Mouse (Mus musculus) cerebellum, adult 2 months (tissue): ENCODE results near the gene Otud7a.

Experiments used
- CTCF ChIP-seq: fragments of 200-500 bp; IDR thresholded peaks from 2 replicates; pipeline ENCODE4 v1.5.1; 2011; ENCODE audit warnings: low read depth, mild to moderate bottlenecking, control low read depth, low read length, moderate library complexity, borderline replicate concordance; ENCODE audit not compliant: insufficient read depth
- POLR2A ChIP-seq: fragments of 200-500 bp; IDR thresholded peaks from 2 replicates; pipeline ENCODE4 v1.6.1; 2011; ENCODE audit warnings: low read length, control low read depth, borderline replicate concordance; ENCODE audit not compliant: insufficient read depth

DNA sequence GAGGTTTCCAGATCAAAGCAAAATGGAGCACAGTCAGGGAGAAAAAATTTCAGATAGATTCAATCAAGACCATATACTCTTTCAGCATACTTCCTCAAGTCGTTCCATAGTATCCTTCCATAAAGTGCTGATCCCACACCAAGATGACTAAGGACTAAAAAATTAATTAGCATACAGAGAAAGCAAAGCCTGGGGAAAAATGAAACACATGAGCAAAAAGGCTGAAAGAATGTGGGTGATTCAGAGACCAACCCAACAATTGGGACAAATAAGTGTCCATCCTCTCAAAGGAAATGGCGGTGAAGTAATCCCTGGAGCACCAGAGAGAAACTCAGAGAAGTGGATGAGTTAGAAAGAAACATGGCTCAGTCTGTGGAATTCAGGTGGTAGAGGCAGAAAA, 38.5 kb downstream of the Otud7a start:
- TF ChIP-seq CTCF, result no peak
- TF ChIP-seq POLR2A, result no peak
